Mouse (Mus musculus) natural killer cell, adult 2 months (primary cell): Measurements from ENCODE around the gene Dcun1d3.

Experiments
- DNase-seq, 2 experiments: peaks; one replicate each; pipeline ENCODE4 v3.0.0; 2022; ENCODE audit warnings: low spot score in 2 of 2

Gene Dcun1d3

GRCm38 (mm10) chr7:119873050-119873449, 23.0 kb downstream of the Dcun1d3 start:
- DNase-seq, result no peak

- DNase-seq, result no peak
Measured at GRCm38 (mm10) chr7:119872204-119872603, 23.9 kb downstream of the Dcun1d3 start.

GRCm38 (mm10) chr7:119866136-119866535, 30.0 kb downstream of the Dcun1d3 start:
- DNase-seq, result no peak

- DNase-seq, result no peak
Measured at GRCm38 (mm10) chr7:119864500-119864899, 31.6 kb downstream of the Dcun1d3 start.

GRCm38 (mm10) chr7:119862167-119862566, 33.9 kb downstream of the Dcun1d3 start:
- DNase-seq, result no peak

- peak; percentile 48 to 51 for DNase-seq
Measured at GRCm38 (mm10) chr7:119861335-119862091, 34.6 kb downstream of the Dcun1d3 start.

- no peak for DNase-seq
Measured at GRCm38 (mm10) chr7:119860971-119861334, 35.1 kb downstream of the Dcun1d3 start.

- no peak for DNase-seq
Measured at GRCm38 (mm10) chr7:119860554-119860953, 35.5 kb downstream of the Dcun1d3 start.

GRCm38 (mm10) chr7:119860116-119860515, 36.0 kb downstream of the Dcun1d3 start:
- DNase-seq, result no peak

GRCm38 (mm10) chr7:119859476-119859875, 36.6 kb downstream of the Dcun1d3 start:
- no peak for DNase-seq

GRCm38 (mm10) chr7:119855031-119855430, 41.1 kb downstream of the Dcun1d3 start:
- no peak for DNase-seq

- DNase-seq, result no peak
Measured at GRCm38 (mm10) chr7:119854362-119854761, 41.7 kb downstream of the Dcun1d3 start.

GRCm38 (mm10) chr7:119853186-119853585, 42.9 kb downstream of the Dcun1d3 start:
- no peak for DNase-seq

- DNase-seq, result no peak
Measured at GRCm38 (mm10) chr7:119852494-119852893, 43.6 kb downstream of the Dcun1d3 start.

- no peak for DNase-seq
Measured at GRCm38 (mm10) chr7:119850737-119851136, 45.4 kb downstream of the Dcun1d3 start.

GRCm38 (mm10) chr7:119849096-119849495, 47.0 kb downstream of the Dcun1d3 start:
- DNase-seq, result peak; percentile 17 to 22

GRCm38 (mm10) chr7:119847396-119847795, 48.7 kb downstream of the Dcun1d3 start:
- DNase-seq, result no peak

GRCm38 (mm10) chr7:119845541-119845940, 50.6 kb downstream of the Dcun1d3 start:
- no peak for DNase-seq

GRCm38 (mm10) chr7:119841820-119842449, 54.2 kb downstream of the Dcun1d3 start:
- no peak for DNase-seq

GRCm38 (mm10) chr7:119835996-119836777, 59.9 kb downstream of the Dcun1d3 start:
- peak; percentile 34 to 46 for DNase-seq

- no peak for DNase-seq
Measured at GRCm38 (mm10) chr7:119835371-119835770, 60.7 kb downstream of the Dcun1d3 start.

GRCm38 (mm10) chr7:119808723-119809122, 87.4 kb downstream of the Dcun1d3 start:
- DNase-seq, result no peak

- no peak for DNase-seq
Measured at GRCm38 (mm10) chr7:119807396-119807795, 88.7 kb downstream of the Dcun1d3 start.
